Mouse (Mus musculus) testis, adult 2 months (tissue): ENCODE results near the gene Gm42906.

Experiments used
- CTCF ChIP-seq: fragments of 200-500 bp; IDR thresholded peaks from 2 replicates; pipeline ENCODE4 v1.5.1; 2012; ENCODE audit warnings: low read depth, mild to moderate bottlenecking, inconsistent platforms, low read length, moderate library complexity; ENCODE audit not compliant: control insufficient read depth, insufficient read depth, insufficient replicate concordance
- POLR2A ChIP-seq: fragments of 200-500 bp; IDR thresholded peaks from 2 replicates; pipeline ENCODE4 v1.6.1; 2012; ENCODE audit warnings: low read depth, mild to moderate bottlenecking, inconsistent platforms, low read length, moderate library complexity; ENCODE audit not compliant: control insufficient read depth

- TF ChIP-seq CTCF (no peak), POLR2A (no peak)
Observed at GRCm38 (mm10) chr5:151117846-151118245, 310.1 kb downstream of the Gm42906 start.
